Mouse (Mus musculus) heart, postnatal 0 days (tissue): ENCODE data around the gene Plscr5.

ENCODE experiments used
- CTCF ChIP-seq: IDR thresholded peaks from 2 replicates; pipeline ENCODE4 v1.5.1; 2016; ENCODE audit warnings: antibody characterized with exemption, control low read depth, low read depth
- EP300 ChIP-seq: IDR thresholded peaks from 2 replicates; pipeline ENCODE4 v1.6.1; 2016; ENCODE audit warnings: antibody characterized with exemption, low read depth

DNA sequence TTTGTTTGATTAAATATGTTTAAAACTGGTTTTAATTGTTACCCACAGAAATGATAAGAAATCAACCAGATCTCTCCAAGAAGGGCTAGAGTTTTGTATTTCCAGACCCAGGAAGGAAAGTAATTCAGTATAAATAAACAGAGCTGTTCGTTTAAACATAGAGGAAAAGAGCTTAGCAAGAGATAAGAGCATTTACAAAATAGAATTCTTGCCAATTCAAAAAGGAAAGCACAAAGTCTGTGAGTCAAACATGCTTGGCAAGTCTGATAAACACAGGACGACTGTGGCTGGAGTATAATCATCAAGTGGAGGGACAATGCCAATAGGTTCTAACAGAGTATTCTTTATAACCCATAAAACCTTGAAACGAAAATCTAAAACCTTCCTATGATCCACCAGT, 18.3 kb downstream of the Plscr5 start:
- TF ChIP-seq CTCF, result no peak
- TF ChIP-seq EP300, result no peak
